Mouse (Mus musculus) heart, postnatal 10 days (tissue): ENCODE measurements around the gene Tmem170b. TPM values are rescaled to one million over a fixed set of nuclear protein-coding genes. Genes with fewer than 3 reads are reported as not detected.

Experiments
- DNase-seq, 2 experiments: peaks; one replicate each; pipeline ENCODE4 v3.0.0; 2021
- intact Hi-C: fragments of 180-260 bp; cut with DNase I; formaldehyde crosslinking; loops from one replicate; pipeline ENCODE4 v1.15.1; 2025
- total RNA-seq, 2 experiments: library from RNA; stranded (reverse); gene quantifications; 2 replicates each; pipeline ENCODE4 v1.2.3; 2021

The Tmem170b gene
- total RNA-seq: 10 to 100 TPM; 18.6 to 18.8 TPM

DNA sequence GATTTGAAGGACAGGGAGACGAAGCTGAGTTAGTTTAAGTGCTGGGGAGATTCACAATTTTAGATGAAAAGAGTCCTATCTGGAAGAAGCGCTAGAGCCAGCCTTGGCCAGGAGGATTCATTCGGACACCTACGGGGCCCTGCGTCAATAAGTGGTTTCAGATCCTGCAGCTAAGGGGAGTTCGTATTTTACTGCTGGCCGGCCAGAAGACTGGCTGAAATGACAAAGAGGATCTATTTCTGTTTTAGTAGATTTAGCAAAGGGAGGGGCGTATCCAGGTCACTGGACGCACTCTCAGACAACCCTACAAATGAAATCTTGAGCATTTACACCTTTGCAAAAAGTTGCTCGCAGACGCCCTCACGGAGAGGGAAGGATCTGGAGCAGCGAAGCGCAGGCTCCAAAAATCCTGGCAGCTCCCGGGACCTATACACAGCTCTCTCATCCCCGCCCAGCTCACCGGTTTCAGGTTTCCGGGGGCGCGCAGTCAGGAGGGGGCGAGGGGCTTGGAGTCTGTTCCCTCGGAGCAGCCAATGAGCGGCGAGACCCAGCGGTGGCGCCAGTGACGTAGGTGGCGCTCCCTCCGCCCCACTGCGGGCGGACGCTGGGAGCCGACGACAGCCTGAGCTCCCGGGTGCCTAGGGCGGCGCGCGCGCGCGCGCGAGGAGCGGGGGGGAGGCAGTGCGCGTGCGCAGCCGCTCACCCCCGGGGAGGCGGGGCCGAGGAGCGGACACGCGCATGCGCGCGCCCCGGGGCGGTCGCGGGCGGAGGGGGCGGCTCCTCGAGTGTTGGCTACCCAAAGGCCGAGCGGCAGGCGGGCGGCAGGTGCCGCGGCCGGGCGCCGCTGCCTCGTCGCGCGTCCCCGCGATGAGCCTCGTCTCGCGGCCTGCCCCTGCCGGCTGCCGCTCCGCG lies at the start of gene Tmem170b:
TSS of gene Tmem170b (plus strand) at position 809 of the 912 bp plus-strand sequence.
- intact Hi-C loops: no loop called here
- DNase-seq: peak; percentile 96 to 98

DNA sequence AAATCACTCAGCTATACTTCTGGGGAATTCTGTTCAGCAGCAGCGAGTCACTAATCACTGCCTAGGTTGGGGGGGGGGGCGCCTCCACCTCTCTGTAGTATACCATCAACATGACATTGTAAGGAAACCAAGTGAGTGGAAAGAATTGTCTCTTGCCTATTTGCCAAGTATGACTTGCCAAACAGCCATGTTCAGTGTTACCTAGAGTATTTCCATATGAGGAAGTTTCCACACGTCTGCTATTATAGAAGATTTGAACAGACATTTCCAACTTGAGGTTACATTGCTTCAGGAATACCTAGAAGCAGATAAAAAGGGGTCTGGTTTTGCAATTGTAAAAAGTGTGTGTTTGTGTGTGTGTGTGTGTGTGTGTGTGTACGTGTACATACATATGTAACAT lies 44.7 kb upstream of the Tmem170b start:
- intact Hi-C loops: no loop called here
- no peak for DNase-seq

DNA sequence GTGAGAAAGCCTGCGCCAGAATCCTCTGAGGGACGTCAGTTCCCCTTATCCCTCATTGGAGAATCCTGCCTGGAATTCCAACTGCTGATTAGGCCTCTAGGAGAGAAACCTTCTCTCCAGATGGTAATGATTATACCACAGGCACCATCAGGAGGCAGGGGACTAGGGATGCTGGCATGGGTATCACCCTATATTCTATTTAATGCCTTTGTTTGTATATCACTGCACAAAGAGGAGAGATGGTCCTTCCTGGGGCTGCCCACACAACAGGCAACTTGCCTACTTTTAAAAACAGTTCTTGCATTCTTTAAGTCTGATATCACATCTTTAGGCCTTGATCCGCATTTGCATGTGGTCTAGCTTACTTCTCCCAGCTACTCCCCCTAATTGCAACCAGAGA lies 37.3 kb upstream of the Tmem170b start:
- no peak for DNase-seq
- intact Hi-C loops: loop anchor here (5.0 kb wide), 1 partner anchor 76 kb away; no protein-coding TSS in a partner anchor

DNA sequence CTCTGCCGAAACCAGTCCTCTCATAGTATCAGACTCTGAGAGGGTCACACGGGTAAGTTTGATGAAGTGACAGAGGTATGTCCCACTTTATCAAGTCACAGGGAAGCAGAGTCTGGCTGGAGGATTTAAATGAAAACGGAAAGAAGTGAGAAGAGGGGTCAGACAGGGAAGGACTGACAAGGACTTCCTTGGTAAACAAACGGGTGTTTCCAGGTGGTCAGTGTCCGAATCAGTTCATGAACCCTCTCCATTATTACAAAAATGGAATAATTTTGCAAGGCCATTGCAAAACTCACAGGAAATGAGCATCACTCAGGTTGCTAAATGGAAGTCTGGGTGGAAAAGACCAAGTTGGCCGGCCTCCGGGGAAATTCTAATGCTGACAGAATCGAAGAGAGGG lies 36.8 kb upstream of the Tmem170b start:
- DNase-seq: no peak
- intact Hi-C loops: loop anchor here (5.0 kb wide), 1 partner anchor 77 kb away; no protein-coding TSS in a partner anchor

DNA sequence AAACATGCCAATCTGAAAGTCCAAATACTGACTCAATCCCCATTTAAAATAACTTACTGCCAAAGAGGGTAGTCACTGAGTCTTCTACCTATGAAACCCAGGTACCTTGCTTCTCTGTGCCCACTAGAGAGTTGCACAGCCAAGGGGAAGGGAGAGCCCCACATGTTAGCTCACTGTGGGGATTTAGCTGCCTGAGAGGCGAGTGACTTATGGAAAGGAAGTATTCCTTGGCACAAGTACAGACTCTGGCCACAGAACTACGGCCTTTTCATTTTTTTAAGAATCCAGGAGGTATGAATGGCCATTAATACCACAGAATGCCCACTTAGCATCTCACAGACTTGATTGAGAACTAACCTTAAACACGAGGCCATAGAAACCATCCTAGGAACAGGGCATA lies 35.9 kb upstream of the Tmem170b start:
- no peak for DNase-seq
- intact Hi-C loops: loop anchor here (2.0 to 5.0 kb wide), 3 partner anchors 77 to 422 kb away; no protein-coding TSS in a partner anchor

DNA sequence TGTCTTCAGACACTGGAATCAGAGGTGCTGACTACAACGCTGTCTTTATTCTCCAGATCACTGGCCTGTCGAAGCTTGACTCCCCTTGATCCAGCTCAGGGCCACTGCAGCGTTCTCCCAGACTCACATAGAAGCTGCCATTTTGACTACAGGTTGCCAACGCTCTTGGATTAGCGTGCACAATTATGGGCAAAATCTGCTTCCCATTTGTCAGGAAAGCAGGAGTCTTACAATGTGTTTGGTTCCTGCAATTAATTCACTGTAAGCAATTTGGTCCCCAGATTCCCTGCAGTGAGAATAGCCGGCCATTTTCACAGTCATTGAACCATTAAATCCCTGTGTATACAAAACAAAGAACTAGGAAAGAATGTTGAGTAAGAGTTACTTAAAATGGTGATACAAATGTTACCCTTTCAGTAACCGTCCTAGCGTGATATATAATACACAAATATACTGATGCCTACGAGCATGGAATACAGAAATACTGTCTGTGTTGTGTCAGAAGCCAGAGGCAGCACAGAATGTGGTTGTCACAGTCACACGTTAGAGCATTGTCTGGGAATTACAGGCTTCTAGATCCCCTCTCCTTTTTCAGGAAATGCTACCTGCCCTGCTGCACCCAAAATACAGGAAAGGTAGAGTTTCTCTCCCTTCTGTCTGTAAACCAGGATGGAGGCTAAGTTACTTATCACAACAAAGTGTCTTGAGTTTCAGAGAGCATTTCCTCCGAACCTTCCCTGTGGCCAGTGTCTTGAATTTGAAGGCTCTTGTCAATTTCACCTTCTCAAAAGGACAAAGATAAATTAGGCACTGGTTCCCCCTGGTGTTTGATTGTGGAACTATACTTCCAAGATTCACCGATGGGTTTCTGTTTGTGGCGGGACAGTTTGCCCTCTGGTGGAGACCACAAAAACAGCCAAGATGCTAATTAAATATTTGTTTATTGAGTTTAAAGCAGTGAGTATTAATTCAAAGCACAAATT lies 34.0 kb upstream of the Tmem170b start:
- intact Hi-C loops: loop anchor here (1.0 to 5.0 kb wide), 5 partner anchors 63 to 424 kb away; no protein-coding TSS in a partner anchor

DNA sequence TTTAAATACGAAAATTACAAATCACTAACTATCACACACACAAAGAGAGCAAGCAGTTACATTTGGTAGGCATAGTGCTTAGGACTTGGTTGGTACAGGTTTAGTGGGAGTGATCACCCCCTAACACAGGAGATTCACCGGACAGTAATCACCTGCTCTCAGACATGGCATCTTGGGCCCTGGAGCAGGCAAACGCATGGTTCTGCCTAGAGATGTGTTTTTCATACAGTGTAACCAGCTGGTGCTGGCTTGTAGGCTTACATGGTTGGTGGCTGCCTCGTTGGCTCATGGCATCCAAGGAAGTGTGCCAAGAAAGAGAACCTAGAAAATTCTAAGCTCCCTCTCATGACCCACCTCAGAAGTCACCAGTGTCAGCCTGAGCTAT lies 33.4 kb upstream of the Tmem170b start:
- no peak for DNase-seq

More for the DNA sequence above, 34.0 kb upstream of the Tmem170b start:
- DNase-seq: peak; percentile 93 to 97

DNA sequence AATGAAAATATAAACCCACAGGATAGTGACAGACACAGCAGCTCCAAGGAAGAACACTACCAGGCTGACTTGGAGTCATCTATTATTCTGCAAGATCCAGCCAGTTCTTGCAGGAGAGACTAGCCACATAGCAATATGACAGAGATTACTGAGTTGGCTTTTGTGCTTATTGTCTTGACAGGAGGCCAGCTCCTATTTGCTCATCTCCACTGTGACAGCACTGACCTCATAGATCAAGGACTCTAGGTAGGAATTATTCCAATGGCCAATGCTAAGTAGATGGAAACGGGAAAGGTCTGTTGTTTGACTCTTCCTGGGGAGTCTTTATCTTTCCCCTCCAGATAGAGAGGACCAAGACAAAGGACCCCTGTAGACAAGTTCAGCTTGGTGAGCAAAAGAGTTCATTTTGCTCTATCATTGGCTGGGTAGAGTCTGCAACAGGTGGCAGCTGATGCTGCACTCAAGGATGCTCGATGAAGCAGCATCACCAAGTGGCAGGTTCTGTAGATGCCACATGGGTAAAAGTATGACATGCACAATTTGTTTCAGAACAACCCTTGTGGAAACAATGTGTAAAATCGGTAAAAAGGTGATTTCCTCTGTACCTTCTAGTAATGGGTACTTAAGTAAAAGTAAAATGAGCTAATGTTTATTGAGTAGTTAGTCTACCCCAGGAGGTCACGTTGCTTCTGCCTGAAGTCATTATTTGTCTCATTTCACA lies 32.4 kb upstream of the Tmem170b start:
- no peak for DNase-seq
- intact Hi-C loops: loop anchor here (2.0 to 5.0 kb wide), 3 partner anchors 62 to 426 kb away; no protein-coding TSS in a partner anchor

More for the DNA sequence above, 33.4 kb upstream of the Tmem170b start:
- intact Hi-C loops: loop anchor here (1.0 to 5.0 kb wide), 4 partner anchors 62 to 425 kb away; no protein-coding TSS in a partner anchor

DNA sequence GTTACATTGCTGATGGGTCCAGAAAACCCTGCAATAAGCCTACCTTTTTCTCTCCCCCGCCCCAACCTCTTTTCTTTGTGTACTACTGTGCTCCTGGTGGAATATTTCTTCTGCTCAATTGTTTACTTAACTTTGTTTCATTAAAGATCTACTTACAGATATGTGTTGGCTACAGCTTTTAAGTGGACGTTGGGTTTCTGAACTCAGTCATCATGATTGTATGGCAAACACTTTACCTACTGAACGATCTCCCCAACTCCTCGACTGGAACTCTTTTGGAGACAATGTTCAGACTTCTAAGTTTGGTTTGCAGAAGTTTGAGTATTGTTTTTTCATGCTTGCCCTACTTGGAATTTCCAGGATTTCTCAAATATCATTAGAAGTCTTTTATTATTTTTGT lies 24.6 kb upstream of the Tmem170b start:
- intact Hi-C loops: no loop called here
- DNase-seq: no peak

DNA sequence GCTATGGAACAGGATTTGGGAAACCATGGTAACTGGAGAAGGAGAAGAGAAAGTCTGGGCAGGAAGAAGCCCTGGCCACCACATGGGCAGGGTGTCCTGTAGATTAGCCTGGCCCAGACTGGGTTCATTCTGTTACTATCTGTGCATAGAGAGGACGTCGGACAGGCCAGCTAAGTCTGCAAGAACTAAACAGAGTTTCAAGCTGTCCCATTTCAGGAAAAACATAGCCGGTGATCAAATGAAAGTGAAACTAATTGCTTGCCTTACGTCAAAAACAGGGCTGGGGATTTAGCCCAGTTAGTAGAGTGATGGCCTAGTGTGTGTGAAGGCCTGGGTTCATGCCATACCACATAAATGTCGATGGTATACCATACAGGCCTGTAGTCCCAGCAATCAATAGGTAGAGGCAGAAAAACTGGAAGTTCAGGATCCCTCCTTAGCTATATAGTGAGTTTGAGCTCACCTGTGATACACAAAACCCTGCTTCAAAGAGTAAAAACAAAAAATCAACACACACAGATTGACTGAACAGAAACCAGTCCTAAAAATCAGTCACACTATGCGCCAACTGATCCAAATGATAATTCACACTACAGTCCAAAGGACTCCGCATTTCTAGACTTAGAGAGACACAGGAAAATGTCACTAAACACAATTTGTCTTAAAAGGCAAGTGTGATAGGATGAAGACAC lies 21.9 kb upstream of the Tmem170b start:
- intact Hi-C loops: no loop called here
- DNase-seq: peak in 1 of 2 experiments; percentile 13

DNA sequence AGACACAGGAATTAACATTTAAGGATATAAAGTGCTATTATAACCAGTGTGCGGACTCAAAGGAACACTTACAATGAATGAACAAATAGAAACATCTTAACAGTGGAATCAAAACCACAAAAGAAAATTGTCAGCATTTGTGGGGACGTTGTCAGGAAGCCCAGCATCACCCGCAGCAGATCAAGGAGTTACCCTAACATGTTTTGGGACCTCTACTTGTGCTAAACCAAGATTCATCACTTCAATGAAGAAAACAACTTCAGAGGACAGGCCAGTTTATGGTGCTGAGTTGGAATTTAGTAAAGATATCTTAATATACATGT lies 21.4 kb upstream of the Tmem170b start:
- DNase-seq: no peak
- intact Hi-C loops: no loop called here

DNA sequence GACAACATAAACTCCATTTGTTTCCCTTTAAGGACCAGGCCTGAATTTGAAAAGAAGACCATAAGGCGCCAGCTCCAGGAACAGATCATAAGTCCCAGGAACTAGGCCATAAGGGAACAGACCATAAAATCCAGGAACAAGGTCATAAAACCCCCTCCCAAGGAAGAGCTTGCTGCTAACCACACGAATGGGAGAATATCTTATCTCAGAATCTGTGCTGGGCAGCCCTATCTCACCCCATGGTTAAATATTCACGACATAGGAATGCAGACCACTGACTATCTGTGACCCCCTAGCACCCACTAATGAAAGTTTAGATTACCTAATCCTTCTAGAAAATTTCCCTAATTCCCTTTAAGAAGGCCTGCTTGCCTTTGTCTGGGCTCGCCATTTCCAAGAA lies 20.8 kb upstream of the Tmem170b start:
- DNase-seq: no peak
- intact Hi-C loops: no loop called here

DNA sequence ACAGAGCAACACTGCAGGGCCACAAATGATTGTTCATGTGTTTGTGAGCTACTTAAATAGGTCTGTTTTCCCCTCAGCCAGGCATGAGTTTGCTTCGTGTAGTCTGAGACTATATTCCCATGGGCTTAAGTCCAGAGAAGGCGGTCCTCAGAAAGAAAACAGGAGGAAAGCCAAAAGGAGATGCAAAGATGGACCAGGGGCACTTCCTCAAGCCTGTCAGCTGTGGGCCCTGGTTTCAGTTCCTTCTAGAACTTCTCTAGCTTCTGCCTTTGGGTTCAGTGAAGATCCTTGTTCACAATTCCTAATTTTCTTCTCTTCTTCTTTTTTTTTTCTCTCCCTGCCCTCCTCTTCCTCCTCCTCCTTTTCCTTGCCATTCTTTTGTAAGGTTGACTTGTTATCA lies 9.0 kb upstream of the Tmem170b start:
- DNase-seq: no peak
- intact Hi-C loops: no loop called here

DNA sequence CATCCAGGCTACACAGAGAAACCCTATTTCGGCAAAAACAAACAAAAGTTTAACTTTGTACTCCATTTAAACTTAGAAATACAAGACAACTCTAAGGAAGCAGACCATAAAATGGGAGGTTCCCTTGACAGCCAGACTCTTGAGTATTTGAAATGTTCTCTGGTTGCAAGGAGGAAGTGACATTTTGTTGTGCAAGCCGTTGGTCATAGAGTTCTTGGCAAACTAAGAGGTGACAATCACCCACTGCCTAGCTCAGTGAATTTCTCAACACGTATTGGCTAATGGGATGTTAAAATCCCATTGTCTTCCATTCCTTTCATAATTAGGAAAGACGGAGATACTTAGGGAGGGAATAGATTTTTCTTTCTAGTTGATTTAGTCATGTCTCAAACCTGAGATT lies 5.7 kb upstream of the Tmem170b start:
- no peak for DNase-seq
- intact Hi-C loops: no loop called here

DNA sequence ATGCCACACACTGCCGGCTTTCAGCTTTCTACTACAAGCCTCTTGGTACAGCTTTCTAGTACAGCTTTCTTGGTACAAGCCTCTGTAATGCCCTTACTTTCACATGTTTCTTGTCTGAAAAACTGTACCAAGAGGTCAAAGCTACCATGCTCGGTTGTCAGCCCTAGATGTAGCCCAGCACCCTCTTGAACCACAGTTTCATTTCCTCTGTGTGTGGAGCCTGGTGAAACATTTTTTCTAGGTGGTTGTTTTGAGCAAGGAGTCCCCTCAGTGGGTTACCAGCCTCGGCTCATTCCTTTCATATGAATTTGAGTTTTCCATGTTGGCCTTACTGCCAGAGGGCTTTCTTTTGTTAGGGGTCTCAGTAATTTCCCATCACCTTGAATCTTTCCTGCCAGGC lies 4.7 kb upstream of the Tmem170b start:
- intact Hi-C loops: no loop called here
- DNase-seq: no peak

DNA sequence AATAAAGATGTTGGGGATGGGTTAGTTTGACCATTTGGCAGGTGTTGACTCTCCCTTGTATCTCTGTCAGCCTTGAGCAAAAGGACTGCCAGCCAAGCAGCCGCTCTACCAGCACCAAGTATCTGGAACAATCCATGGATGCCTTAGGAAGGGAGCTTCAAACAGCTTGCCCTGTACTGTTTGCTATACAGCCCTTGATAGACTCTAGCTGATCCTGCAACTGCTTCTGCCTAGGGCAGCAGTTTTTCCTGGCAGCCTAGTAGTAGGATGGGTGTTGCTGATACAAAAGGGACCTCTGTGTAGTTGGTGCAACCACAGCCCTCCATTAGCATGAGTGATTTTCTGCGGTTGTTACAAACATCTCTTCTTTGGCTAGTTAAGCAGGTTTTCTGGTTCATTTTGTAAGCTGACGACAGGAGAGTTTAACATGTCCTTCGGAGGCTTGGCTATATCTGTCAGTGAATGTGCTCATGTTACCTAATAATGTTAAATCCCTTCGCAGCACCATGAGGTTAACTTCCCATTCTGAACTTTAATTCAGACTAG lies 1.7 kb upstream of the Tmem170b start:
- DNase-seq: no peak
- intact Hi-C loops: no loop called here

DNA sequence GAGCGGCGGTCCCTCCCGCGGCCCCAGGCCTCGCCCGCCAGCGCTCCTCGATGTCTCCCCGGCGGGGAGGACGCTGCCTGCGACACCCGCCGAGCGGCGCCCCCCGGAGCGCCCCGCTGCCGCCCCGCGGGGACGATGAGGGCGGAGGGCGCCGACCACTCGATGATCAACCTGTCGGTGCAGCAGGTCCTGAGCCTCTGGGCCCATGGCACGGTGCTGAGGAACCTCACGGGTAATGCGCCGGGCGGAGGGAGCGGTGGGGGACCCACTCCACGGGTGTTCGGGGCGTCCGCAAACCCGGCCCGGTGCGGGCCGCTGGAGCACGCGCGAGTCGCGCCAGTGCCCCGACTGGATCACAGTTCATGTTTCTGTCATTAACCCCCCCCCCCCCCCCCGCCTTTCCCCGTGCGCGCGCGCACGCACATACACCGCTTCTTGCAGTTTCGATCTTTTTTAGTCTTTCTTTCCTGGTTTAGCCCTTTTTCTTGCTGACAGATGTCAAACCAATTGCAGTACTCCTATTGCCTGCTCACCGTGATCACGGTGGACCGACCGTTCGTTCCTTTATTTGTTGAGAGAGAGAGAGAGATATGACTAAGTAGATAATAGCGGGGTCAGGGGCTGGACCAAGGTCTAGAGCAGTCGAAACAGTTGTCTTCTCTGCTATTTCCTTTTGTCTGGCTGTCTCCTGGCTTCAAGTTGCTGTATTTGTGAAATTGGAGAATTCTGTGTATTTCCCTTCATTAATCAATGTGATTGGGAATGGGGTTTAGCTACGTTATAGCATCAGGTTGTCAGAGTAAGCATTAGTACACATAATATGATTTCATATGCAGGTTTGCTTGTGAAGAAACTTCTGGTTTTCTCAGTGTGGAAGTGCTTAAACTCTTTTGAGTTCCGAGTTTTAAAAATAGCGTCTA lies 634 bp downstream of the Tmem170b start:
- peak; percentile 66 to 69 for DNase-seq
- intact Hi-C loops: no loop called here

DNA sequence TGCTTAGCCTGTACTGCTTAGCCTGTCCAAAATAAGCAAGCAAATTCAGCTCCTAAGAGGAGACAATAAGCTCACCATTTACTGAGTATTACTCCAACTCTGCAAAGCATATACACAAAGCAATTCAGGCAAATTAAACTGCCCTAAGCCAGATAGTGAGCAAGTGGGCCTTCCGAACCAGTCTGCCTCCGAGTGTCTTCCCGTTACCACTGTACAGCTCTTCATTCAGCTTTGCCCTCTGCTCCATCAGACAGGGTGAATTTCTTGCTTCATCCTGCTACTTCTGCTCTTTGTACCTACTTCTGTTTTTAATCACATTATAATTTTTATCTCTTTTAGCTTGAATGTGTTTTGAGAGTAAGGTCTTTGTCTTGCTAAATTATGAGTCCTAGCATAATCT lies 1.9 kb downstream of the Tmem170b start:
- intact Hi-C loops: no loop called here
- no peak for DNase-seq
